Mouse (Mus musculus): ENCODE data around the gene Pum1. TPM values are rescaled to one million over a fixed set of nuclear protein-coding genes. Genes with fewer than 3 reads are reported as not detected.
"Not testable (repeated sequence)": the region's sequence is repeated elsewhere in the genome, so short reads cannot be mapped to it uniquely, and the experiment has no call there.

Pum1 gene
- polyA plus RNA-seq (2015; fragmentation: Nextera tagmentation; extraction: Ambion mirVana) = 14.8 and 16.7 TPM in 2 replicates

DNA sequence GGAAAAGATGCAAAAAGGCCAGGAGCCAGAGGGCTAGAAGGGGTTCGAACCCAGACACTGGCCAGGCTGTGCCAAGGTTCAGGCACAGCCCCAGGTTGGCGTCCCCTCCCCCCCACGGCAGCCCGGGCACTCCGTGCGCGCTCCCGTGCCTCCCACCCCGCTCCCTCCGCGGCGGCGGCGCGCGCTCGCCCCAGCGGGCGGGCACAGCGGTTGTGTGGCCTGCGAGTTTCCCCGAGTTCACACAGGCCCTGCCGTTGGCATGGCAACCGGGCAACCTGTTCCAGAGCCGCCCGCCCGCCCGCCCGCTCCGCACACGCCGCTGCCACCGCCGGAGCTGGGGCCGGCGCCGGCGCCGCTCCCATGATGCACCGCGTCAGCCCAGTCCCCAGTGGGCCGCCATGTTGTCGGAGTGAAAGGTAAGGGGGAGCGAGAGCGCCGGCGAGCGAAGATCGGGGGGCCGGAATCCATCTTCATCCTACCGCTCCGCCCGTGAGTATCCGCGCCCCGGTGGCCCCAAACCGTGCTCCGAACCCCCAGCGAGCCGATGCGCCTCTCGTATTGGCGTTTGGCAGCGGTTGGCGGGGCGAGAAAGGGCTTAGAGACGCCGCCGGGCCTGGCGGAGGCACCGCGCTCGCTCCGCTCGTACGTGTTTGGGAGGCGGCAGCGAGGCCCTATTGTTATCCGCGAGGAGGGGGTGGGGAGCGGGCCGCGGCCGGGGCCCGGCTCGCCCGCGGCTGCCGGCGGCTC lies at the start of gene Pum1:
Pum1 (plus strand) TSS at position 343 of the 747 bp plus-strand sequence.
- peak within 1 kb of the TSS; percentile 98 for H3K27ac ChIP-seq (ENCODE audit: low read depth)
- no peaks in the 10 kb centered on the region for H3K36me3 ChIP-seq (replicated peaks; ENCODE audit: insufficient read depth, low read length)
- TF ChIP-seq EP300 (IDR thresholded peaks at IDR 0.05; ENCODE audit: low read depth) (no peak), CTCF (IDR thresholded peaks at IDR 0.05; ENCODE audit: low read depth) (no peak)
- no peaks in the 10 kb centered on the region for H3K27me3 ChIP-seq (ENCODE audit: insufficient read depth, low read length)
- ATAC-seq (peak; percentile 92), DNase-seq (peak; percentile 96)
- 2% methylated on average over 70 of the region's 90 CpGs for WGBS (ENCODE audit: insufficient replicate concordance)
- H3K4me2 ChIP-seq (ENCODE audit: low read depth, low read length) = peak within 1 kb of the TSS; percentile 74
- H3K4me1 ChIP-seq (ENCODE audit: insufficient read depth) = peaks cover 26% of the 10 kb centered on the region
- H3K4me3 ChIP-seq (ENCODE audit: low read depth, low read length) = peak within 1 kb of the TSS; percentile 98
- H3K9me3 ChIP-seq (ENCODE audit: low read length) = no peaks in the 10 kb centered on the region
- peak within 1 kb of the TSS; percentile 98 for H3K9ac ChIP-seq (replicated peaks)

DNA sequence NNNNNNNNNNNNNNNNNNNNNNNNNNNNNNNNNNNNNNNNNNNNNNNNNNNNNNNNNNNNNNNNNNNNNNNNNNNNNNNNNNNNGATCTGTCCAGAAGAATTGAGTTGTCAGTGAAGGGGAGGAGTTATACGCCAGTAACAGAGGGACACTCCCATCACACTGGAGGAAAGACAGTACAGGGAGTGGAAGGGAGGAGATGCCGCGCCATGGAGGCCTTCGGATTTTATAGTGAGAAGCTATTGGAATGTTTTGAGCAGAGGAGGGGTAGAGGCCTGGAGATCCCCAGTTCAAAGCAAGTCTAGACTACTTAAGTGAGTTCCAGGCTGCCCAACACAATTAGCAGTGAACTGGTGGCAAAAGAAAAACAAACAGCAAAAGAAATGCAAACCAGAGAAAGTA lies 33.7 kb upstream of the Pum1 start:
- no peaks in the 10 kb centered on the region for H3K27me3 ChIP-seq (ENCODE audit: insufficient read depth, low read length)
- no peak overlapping the region for H3K4me3 ChIP-seq (ENCODE audit: low read depth, low read length)
- DNase-seq = no peak
- peak; percentile 47; the same call in 1 of the 2 replicates for ATAC-seq
- no peaks in the 10 kb centered on the region for H3K4me1 ChIP-seq (ENCODE audit: insufficient read depth)
- WGBS (ENCODE audit: insufficient replicate concordance) = 26% methylated on average over 4 of the region's 4 CpGs
- no peaks in the 10 kb centered on the region for H3K36me3 ChIP-seq (replicated peaks; ENCODE audit: insufficient read depth, low read length)
- TF ChIP-seq EP300 (IDR thresholded peaks at IDR 0.05; ENCODE audit: low read depth) = no peak
- no peak for TF ChIP-seq CTCF (IDR thresholded peaks at IDR 0.05; ENCODE audit: low read depth)
- no peaks in the 10 kb centered on the region for H3K9me3 ChIP-seq (ENCODE audit: low read length)
- H3K4me2 ChIP-seq (ENCODE audit: low read depth, low read length) = peak overlapping the region; percentile 52; the same call in 1 of the 2 replicates
- no peak overlapping the region for H3K27ac ChIP-seq (ENCODE audit: low read depth)
- no peak overlapping the region for H3K9ac ChIP-seq (replicated peaks)

DNA sequence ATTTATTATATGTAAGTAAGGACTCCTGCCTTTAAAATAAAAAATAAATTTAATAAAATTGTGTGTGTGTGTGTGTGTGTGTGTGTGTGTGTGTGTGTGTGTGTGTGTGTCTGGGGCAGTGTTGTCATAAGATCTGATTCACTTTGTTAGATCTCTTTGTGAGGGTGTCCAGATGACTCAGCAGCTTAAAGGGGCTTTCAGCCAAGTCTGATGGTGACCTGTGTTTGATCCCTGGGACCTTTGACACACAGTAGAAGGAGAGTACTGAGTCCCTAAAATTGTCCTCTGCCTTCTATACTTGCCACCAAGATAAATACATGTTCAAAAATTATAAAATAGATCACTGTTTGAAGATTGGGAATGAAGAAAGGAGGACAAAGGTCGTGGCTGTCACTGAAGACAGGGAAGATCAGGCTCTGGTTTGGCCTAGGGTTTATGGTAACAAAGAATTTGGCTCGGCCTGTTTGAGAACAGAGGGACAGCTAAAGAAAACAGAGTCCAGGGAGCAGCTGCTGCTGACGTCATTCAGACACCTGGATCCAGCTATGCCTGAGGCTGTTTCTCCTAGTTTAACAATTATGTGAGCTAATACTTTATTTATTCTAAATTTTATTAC lies 32.8 kb upstream of the Pum1 start:
- TF ChIP-seq CTCF (IDR thresholded peaks at IDR 0.05; ENCODE audit: low read depth) = no peak
- TF ChIP-seq EP300 (IDR thresholded peaks at IDR 0.05; ENCODE audit: low read depth) = no peak
- 57% methylated on average over 3 of the region's 3 CpGs for whole genome bisulfite sequencing (ENCODE audit: insufficient replicate concordance)
- peak; percentile 84 for ATAC-seq
- Histone ChIP-seq H3K9me3 (ENCODE audit: low read length) (no peaks in the 10 kb centered on the region), H3K4me3 (ENCODE audit: low read depth, low read length) (no peak overlapping the region), H3K9ac (replicated peaks) (no peak overlapping the region), H3K36me3 (replicated peaks; ENCODE audit: insufficient read depth, low read length) (no peaks in the 10 kb centered on the region), H3K4me1 (ENCODE audit: insufficient read depth) (no peaks in the 10 kb centered on the region), H3K27ac (ENCODE audit: low read depth) (no peak overlapping the region), H3K4me2 (ENCODE audit: low read depth, low read length) (no peak overlapping the region), H3K27me3 (ENCODE audit: insufficient read depth, low read length) (no peaks in the 10 kb centered on the region)
- DNase-seq = no peak

DNA sequence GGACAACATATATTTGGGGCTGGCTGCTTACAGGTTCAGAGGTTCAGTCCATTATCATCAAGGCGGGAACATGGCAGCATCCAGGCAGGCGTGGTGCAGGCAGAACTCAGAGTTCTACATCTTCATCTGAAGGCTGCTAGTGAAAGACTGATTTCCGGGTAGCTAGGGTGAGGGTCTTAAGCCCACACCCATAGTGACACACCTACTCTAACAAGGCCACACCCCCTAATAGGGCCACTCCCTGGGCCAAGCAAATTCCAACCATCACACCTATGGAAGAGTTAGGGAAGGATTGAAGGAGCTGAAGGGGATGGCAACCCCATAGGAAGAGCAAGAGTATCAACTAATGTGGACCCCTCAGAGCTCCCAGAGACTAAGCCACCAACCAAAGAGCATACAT lies 28.0 kb upstream of the Pum1 start:
- H3K9ac ChIP-seq (replicated peaks); H3K4me2 ChIP-seq (ENCODE audit: low read depth, low read length); H3K27me3 ChIP-seq (ENCODE audit: insufficient read depth, low read length); DNase-seq; H3K4me3 ChIP-seq (ENCODE audit: low read depth, low read length); H3K4me1 ChIP-seq (ENCODE audit: insufficient read depth); ATAC-seq; H3K36me3 ChIP-seq (replicated peaks; ENCODE audit: insufficient read depth, low read length); H3K27ac ChIP-seq (ENCODE audit: low read depth); H3K9me3 ChIP-seq (ENCODE audit: low read length): not testable (repeated sequence)
- WGBS (ENCODE audit: insufficient replicate concordance) = 86% methylated on average over 3 of the region's 3 CpGs

DNA sequence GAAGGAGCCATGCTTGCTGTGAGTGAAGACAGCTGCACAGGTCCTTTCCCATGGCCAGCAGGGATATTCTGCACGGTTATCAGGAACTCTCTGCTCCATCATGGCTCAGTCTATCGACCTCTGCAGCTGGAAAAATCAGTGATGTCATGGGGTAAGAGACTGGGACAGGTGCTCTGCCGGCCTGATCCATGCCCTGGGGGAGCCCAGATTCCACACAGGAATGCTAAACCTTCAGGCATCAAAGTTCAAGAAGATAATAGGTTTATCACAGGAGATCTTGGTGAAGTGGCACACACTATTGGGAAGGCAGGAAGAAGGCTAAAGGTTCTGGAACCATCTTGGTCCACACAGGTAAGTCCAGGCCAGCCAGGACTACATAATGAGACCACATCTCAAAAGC lies 26.4 kb upstream of the Pum1 start:
- Histone ChIP-seq H3K9ac (replicated peaks) (no peak overlapping the region), H3K36me3 (replicated peaks; ENCODE audit: insufficient read depth, low read length) (no peaks in the 10 kb centered on the region), H3K9me3 (ENCODE audit: low read length) (no peaks in the 10 kb centered on the region), H3K4me3 (ENCODE audit: low read depth, low read length) (no peak overlapping the region), H3K4me1 (ENCODE audit: insufficient read depth) (0 out of 2 replicates have a peak, but pooled peaks cover 6% of the 10 kb centered on the region), H3K27me3 (ENCODE audit: insufficient read depth, low read length) (no peaks in the 10 kb centered on the region), H3K27ac (ENCODE audit: low read depth) (no peak overlapping the region), H3K4me2 (ENCODE audit: low read depth, low read length) (no peak overlapping the region)
- DNase-seq (no peak), ATAC-seq (no peak)
- no peak for TF ChIP-seq EP300 (IDR thresholded peaks at IDR 0.05; ENCODE audit: low read depth)
- TF ChIP-seq CTCF (IDR thresholded peaks at IDR 0.05; ENCODE audit: low read depth) = no peak
- WGBS (ENCODE audit: insufficient replicate concordance) = 81% methylated on average over 3 of the region's 3 CpGs

DNA sequence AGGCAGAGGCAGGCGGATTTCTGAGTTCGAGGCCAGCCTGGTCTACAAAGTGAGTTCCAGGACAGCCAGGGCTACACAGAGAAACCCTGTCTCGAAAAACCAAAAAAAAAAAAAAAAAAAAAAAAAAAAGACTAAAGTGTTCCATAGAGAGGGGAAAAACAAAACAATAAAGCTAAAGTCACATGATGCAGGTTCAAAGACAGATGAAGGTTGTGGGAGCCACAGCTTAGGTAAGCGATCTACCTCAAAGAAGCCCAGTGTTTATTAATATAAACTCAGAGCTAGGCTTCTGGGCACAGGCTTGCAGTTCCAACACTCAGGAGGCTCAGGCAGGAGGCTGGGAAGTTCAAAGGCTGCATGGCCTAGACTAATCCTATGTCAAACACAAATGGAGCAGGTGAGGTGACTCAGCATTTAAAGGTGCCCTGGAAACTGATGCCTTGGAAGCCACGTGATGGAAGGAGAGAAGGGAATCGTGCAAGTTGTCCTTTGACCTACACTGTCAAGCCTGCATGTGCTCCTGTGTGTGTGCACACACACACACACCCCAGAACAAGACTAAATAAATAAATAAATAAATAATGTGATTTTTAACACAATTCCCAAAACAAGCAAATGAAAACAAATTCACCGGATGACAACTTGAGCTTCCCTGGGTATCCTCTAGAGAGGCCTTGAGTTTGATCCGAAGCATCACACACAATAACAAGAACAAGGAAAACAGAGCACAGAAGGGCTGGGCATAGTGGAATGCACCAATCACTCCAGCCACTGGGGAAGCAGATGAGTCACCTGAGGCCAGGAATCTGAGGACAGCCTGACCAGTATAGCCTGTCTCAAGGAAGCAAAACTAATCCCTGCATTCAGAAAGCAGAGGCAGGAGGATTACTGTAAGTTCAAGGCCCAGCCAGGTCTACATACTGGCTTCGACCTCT lies 25.4 kb upstream of the Pum1 start:
- Histone ChIP-seq H3K36me3 (replicated peaks; ENCODE audit: insufficient read depth, low read length) (no peaks in the 10 kb centered on the region), H3K27ac (ENCODE audit: low read depth) (0 out of 2 replicates have a peak overlapping the region, but pooled peaks have one; percentile 24), H3K4me1 (ENCODE audit: insufficient read depth) (0 out of 2 replicates have a peak, but pooled peaks cover 6% of the 10 kb centered on the region), H3K27me3 (ENCODE audit: insufficient read depth, low read length) (no peaks in the 10 kb centered on the region), H3K9me3 (ENCODE audit: low read length) (no peaks in the 10 kb centered on the region), H3K9ac (replicated peaks) (no peak overlapping the region), H3K4me2 (ENCODE audit: low read depth, low read length) (no peak overlapping the region), H3K4me3 (ENCODE audit: low read depth, low read length) (no peak overlapping the region)
- TF ChIP-seq EP300 (IDR thresholded peaks at IDR 0.05; ENCODE audit: low read depth) (no peak), CTCF (IDR thresholded peaks at IDR 0.05; ENCODE audit: low read depth) (no peak)
- WGBS (ENCODE audit: insufficient replicate concordance) = 77% methylated on average over 8 of the region's 9 CpGs
- DNase-seq (no peak), ATAC-seq (peak; percentile 70)
